Mouse (Mus musculus): ENCODE data around the gene Lims1.

- TF ChIP-seq CTCF (IDR thresholded peaks at IDR 0.05; ENCODE audit: control insufficient read depth, insufficient read depth, insufficient read length) (no peak), MYOD1 (IDR thresholded peaks at IDR 0.05; ENCODE audit: control insufficient read depth, insufficient read length, low read depth) (no peak), CEBPB (IDR thresholded peaks at IDR 0.05; ENCODE audit: low read depth) (no peak), USF1 (IDR thresholded peaks at IDR 0.05; ENCODE audit: low read depth) (no peak), MYOG (IDR thresholded peaks at IDR 0.05; ENCODE audit: control insufficient read depth, extremely low read depth, insufficient read length) (no peak), MAX (IDR thresholded peaks at IDR 0.05) (no peak)
Measured at GRCm38 (mm10) chr10:58401838-58402237, 78.6 kb downstream of the Lims1 start.
